Mouse (Mus musculus): ENCODE measurements around the gene Grik3.

Grik3 gene

DNA sequence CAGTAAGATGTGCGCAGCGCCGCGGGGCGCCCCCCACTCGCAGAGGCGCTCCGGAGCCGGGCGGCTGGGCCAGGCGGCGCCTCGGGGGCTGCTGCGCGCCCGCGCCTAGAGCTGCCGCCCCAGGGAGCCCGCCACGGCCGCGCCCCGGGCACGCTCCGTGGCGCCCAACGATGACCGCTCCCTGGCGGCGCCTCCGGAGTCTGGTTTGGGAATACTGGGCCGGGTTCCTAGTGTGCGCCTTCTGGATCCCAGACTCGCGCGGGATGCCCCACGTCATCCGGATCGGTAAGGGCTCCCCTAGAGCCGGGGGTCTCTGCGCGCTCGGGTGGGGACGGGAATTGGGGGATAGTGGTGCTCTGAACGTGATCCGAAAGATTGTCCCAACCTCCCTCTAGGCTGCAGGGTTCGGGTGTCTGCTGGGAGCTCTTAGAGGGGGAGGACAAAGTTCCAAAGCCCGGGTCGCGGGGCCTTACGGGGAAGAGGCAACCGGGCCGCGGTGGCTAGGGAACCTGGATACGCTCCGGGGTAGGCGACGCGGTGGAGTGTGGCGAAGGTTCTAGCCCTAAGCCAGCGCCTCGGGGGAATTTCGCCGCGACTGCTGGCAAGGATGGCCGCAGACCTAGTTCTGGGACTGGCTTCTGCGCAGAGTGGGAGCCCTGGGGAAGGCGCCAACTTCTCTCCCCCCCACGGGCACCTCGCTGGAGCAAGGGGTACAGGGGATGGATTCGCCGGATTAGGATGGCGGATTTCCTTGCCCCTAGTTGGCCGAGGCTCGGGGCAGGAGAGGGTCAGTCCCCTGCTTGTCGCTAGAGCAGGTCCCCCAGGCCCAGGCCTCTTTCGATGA lies at the start of gene Grik3:
Gene Grik3, plus strand, starts transcription at position 40 of the 844 bp plus-strand sequence.
- no peak for DNase-seq (ENCODE audit: low spot score in 2 of 2)

DNA sequence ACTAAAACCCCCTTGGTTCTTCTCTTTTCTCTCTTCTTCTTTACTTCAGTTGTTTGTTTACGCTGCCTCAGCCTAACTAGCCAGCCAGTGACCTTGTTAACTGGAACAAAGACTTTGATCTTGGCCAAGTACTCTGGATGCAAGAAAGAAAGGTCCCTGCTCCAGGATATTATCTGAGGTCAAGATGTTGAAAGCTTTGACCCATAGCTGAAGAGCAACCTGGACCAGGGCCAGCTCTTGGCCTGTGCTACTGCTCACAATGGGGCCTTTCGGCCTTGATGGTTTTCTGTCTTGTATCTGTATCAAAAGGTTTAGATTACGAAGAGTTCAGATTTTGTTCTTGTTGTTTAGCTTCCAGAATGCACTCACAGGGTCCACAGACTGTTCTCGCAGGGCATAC lies 48.7 kb upstream of the Grik3 start:
- DNase-seq (ENCODE audit: low spot score in 2 of 2) = no peak

DNA sequence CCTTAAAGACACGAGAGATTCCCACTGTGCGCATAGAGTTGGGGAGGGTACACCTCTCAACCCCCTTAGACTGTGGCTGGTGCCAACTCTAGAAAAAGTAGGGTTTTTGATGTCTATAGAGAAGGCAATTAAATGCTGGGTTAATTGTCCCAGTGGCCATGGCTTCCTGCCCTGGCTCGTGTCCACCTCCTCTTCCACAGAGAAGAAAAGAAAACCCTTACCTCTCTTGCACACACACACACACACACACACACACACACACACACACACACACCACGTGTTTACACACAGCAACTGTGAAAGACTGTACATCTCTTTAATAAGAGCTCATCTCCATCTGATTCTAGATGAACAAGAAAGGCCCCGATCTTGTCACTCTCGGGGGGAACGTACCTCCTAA lies 46.1 kb upstream of the Grik3 start:
- no peak for DNase-seq (ENCODE audit: low spot score in 2 of 2)

DNA sequence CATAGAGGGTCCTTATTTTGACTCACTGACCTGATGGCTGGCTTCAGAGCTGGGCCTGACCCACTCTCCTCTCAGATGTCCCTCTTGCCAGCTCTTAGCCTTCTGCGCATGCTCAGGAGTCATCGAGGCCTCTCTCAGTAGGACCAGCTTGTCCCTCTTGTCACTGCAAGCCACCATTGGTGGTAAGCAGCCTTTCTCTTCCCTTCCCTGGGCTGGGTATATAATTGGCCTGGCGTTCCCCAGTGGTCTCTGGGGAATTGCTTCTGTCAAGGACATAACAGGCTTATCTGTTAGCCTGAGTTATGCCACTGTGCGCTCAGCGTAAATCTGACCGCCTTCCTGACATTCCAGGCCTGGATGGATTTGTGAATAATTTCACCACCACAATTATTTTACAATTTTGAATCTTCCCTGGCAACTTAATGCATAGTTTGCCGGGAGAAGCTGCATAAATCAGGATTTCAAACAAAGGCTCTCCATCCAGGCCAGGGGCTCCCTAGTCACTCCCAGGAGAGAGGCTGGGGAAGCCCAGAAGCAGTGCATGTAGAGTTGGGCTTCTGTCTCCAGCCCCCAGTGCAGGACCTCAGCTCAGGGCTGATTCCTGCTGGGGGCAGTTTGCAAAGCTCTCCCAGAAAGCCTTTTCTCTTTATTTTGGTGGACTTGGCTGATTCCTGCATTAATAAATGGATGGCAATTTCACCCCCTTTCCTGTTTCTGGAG lies 39.7 kb upstream of the Grik3 start:
- DNase-seq (ENCODE audit: low spot score in 2 of 2) = no peak

DNA sequence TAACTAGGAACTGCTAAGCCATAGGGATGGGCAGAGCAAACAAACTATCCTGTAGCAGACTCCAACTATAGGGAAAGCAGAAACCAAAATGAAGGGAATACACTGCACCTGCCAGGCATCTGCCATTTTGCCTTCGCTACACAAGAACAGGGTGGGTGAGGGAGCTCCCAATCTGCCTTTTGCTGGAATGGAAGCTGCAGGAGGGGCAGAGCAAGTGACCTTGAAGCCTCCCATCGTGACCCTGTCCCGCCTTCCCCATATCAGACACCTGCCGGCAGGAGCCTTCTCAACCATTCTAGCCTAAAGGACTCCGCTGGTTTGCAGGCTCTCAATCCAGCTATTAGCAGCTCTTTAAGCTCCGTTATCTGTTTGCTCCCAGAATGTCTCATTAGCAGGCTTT lies 38.7 kb upstream of the Grik3 start:
- DNase-seq (ENCODE audit: low spot score in 2 of 2) = no peak

DNA sequence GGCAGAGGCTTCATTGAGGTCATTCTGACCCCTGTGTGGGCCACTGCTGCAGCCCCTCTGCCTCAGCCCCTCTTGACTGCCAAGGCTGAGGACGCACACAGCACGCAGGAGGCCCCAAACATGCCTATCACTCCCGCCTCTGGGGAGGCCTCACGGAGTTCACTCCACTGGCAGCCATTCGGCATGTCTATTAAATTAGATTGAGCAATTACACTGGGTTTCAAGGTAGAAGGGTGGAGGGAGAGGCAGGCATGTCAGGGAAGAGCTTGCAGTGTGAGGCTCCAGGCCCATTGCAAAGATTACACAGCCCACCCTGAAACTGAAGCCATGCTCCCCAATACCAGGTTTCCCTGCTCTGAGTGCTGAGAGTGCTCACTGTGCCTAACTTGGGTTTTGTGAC lies 34.0 kb upstream of the Grik3 start:
- no peak for DNase-seq (ENCODE audit: low spot score in 2 of 2)

DNA sequence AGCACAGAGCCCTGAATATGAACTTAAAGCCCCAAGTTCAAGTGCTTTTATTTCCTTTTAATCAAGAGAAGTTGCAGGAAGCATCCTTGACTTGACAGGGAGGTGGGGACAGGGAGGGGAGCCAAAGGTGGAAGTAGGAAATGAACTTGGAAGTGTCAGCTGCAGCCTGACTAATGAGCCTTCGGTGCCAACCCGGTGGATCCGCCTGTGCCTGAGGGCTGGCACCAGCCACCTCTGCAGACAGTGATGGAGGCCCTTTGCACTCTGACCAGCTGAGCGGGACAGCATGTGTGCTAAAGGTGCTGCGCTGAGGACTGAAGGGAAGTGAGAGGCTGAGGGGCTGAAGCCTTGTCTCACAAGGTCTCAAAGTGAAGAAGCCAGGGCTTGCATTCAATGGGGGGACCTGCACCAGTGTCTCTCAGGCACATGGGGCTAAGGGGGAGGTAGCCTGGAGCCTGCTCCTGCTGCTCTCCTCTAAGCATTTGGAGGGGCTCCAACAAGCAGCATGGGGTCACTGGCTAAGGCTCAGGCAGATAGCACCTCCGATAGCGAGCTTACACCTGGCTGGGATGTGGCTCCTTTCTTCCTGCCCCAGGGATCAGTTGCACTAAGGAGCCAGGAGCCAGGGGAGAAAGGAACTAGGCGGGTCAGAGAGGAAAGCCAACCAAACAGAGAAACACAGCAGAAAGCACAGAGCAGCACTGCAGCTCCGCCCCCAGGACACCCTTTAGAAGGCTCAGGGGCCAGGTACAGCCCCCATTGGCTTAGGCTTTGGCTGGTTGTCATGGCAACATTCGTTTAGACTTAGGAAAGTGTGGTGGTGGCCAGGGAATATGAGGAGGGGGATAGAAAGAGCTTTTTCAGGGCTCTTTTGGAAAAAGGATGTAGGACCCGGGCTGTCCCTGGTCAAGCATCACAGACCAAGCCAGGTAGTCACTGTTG lies 33.1 kb upstream of the Grik3 start:
- no peak for DNase-seq (ENCODE audit: low spot score in 2 of 2)

DNA sequence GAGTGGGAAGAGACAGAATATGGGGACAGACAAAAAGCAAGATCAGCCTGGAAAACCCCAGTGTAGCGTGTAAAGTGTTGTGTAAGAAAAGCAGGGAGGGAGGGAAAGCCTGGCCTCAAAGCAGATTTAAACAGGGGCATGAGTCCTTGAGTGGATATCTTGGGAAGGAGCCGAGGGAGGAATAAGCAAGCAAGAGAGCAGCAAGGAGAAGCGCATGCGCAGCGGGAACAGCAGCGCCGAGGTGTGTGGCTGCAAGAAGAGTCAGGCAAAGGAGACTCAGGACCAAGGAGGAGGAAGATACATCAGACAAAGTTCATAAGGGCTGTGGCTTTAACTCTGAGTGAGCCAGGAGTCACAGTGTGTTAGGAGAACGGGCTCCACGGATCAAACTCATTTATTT lies 30.7 kb upstream of the Grik3 start:
- no peak for DNase-seq (ENCODE audit: low spot score in 2 of 2)

DNA sequence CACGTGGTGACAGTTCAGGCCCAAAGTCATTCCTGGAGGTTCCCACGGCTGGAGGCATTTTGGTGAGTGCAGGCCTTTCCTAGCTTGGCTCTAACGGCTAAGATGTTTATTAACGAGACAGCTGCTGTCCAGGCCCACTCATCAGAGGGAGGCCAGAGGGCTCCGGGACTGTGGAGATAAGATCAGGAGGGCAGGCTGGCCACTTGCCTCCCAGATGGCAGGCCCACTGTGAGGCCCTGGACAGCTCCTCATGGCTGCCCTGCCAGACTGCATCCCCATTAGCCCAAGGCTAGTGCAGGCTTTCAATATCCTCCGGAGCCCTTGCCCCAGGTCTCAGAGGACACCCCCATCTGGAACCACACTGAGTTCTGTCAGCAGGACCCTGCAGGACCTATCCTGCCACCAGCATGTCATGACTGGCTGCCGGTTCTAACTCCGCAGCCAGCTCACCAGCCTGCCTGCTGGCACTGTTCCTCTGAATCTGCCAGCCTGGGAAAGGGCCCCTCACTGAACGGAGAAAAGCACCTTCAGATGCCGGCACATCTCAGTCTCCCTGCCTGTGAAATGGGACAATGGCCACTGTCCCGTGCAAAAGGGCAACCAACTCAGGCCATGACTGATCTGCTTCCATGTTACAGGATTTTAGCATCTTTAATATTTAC lies 20.7 kb upstream of the Grik3 start:
- DNase-seq (ENCODE audit: low spot score in 2 of 2) = no peak

DNA sequence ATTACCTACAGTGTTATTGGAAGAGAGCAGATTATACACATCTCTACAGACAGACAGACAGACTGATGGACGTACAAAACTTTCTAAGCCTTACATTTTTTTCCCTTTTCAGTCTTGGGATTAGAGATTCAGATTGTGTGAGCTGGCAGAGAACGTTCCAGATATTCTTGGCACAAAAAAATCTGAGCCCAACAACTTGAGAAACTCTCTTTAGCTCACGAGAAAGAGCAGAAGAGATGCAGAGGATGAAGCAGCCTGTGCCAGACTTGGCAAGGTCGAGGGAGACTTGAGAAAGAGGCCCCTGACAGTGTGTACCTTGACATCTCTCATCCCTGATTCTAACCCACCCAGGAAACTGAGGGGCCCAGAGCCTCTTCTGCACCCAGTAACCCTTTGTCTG lies 15.6 kb upstream of the Grik3 start:
- DNase-seq (ENCODE audit: low spot score in 2 of 2) = no peak

DNA sequence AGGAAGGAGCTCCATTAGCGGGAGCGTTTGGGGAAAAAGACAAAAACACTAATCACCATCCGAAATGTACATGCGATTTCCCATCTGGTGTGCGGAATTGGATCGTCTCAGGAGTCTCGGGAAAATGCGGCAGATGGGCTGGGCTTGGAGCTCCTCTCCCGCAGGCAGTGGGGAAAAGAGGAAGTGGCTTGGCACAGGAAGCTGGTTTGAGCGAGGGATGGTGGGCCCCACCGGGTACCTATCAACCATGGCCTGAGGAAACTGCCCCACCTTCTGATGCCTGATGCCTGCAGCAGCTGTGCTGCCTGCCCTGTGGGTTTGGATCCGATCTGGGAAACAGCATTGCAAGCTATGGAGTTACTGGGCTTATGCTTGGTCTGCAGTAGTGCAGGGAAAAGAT lies 12.4 kb upstream of the Grik3 start:
- no peak for DNase-seq (ENCODE audit: low spot score in 2 of 2)

DNA sequence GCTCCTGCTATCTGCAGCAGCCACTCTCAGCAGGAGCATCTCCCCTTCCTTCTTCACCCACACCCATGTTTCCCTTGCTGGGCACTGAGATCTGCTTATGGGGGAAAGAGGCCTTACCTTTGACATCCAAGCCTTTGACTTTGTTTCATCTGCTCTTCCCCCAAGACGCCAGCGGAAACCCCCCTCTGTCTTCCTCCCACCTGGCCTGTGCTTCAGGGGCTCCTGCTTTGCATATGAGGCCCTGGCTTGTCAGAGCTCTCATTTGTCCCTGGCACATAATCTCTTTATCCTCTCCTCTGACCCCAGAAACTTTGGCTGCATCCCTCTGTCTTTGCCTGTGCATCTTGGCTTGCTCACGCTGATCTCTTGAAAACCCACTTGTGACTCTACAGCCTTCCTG lies 9.2 kb upstream of the Grik3 start:
- DNase-seq (ENCODE audit: low spot score in 2 of 2) = no peak

DNA sequence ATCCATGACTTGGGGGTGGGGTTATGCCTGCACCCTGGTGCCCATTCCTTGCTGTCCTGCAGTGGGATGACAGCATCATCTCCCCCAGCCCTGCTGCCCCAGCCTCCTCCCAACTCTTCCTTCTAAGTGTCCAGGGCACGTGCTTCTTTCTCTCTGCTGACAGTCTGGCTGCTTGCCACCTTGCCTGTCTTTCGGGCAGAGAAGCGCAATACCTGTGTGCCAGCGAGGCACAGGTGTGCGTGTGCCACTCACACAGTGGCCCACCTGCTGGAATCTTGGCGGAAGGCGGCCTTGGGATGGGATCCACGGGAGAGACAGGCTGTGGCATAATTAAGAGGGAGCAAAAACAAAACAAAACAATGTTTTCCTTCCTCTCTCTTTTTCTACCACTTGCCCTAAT lies 6.4 kb upstream of the Grik3 start:
- no peak for DNase-seq (ENCODE audit: low spot score in 2 of 2)

DNA sequence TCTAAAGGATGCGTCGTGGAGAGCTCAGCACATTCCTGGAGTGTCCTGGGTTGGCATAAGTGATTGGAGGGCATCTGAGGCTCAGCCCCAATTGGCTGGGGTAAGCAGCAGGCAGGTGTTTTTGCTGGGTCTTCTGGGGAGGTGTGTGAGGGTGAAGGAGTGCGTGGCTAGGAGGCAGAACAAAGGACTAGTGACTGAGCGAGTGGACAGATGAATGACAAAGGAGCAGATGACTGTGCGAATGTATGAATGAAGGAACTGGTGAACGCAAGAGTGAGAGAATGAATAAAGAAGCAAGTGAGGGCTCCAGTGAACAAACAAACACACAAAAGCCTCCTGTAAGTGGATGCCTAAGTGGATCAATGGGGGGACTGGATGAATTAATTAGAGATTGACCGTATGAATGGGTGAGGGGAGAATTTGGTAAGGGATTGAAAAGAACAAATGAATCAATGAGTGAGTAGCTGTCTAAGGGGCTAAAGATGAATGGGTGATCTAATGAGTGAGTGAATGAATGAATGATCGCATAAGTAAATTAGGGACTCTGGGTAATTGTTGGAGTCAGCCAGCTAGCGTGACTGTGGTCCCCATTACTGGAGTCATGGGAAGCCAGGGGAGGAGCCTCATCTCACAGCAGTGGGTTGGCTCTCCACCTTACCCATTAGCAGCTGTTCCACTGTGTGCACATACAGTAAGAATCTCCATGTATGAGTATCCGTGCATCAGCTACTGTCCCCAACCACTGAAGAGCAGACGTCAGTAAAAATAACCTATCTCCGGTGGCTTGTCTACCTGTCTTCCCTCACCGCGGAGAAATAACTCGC lies 4.9 kb upstream of the Grik3 start:
- no peak for DNase-seq (ENCODE audit: low spot score in 2 of 2)

DNA sequence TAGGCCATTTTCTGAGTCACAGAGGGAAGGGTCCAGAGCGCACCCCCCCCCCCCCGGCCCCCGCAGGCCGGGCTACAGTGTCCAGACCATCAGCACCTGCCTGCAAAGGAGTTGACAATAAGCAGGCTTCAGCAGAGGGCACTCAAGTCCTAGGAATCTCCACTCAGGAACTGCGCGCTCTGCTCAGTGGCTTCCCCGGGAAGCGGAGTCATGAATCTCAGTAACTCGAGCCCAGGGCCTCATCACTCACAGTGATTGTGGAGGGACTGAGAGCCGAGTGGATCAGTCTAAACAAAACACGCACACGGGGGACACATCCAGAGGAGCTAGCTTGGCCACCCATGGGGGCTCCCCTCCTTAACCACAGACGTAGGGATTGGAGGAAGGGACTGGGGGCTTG lies 3.9 kb upstream of the Grik3 start:
- no peak for DNase-seq (ENCODE audit: low spot score in 2 of 2)

DNA sequence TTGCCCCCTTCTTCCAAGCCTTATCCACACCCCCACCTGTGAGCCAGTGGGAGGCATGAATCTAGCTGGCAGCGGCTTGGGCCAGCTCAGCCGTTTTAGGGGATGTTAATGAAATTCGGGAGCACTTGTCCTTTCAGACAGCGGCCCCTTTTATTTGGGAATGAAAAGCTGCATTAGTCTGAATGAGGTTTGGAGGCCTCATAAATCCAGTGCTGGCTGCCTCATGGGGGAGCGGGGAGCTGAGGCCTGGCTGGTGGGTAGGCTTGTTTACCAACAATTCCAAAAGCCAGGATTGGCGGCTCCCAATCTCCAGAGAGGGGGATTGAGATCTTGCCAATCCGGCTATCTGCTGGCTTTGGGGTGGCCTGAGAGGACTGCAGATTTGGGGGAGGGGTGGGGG lies 3.5 kb upstream of the Grik3 start:
- no peak for DNase-seq (ENCODE audit: low spot score in 2 of 2)

DNA sequence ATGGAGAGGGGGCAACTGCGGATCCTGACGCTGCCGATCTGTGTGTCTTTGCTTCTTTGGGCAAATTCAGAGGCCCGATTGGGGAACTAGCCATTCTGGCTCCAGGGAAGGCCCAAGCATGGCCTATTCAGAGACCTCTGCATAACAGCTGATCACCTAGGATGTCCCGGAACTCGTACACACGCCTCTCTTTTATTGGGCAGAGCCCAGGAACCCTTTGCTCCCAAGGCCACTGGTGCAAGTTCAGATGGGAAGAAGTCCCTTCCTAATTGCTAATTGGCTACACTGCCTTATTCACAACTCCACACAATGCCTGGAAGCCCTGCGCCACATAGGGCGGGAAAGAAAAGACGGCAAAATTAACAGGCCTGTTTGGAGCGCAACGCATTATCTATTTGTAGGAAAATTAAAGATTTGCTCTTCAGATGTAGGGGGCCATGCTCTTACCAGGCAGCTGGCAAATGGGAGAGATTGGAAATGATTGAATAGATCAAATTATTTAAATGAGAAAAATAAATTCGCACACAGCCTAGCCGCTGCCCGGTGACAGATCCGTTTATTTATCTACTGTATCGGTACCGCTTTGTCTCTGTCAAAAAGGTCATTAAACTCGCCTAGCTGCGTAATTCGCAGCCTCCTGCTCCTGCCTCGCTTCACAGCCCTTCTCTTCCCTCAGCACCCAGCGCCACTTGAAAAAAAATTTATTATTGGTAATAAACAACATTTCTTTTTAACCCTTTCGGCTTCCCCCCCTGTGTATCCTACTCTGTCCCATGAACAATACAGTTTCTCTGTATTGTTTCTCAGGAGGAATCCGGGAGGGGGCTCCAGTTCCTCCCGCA lies 1.5 kb upstream of the Grik3 start:
- no peak for DNase-seq (ENCODE audit: low spot score in 2 of 2)

DNA sequence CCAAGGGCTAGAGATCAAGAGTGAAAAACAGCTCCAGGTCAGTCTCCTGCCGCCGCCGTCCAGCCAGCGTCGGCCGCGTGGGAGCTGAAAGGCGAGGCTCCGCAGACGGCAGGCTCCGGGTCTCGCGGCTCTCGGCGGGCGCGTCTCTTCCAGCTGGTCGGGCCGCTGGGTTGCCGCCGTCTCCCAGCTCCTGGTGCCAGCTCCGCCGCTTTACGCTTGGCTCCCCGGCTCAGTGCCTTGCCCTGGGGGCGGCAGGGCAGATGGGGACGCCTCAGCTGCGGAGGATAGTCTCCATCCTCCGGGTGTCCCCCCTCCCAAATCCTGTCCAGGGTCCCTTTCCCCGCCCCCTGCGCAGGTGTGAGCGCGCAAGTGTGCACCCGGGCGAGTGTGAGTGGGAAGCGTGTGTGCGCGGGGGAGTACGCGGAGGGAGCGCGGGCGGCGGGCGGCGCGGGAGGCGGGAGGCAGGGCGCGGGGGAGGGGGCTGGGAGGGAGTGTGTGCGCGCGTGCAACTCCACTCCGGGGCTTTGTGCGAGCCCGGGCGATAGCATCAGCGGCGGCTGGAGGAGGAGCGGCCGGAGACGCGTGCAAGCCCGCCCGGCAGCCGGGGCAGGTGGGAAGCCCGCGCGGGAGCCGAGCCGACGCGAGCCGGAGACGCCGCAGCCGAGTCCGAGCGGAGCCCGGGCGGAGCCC lies 454 bp upstream of the Grik3 start:
- no peak for DNase-seq (ENCODE audit: low spot score in 2 of 2)

DNA sequence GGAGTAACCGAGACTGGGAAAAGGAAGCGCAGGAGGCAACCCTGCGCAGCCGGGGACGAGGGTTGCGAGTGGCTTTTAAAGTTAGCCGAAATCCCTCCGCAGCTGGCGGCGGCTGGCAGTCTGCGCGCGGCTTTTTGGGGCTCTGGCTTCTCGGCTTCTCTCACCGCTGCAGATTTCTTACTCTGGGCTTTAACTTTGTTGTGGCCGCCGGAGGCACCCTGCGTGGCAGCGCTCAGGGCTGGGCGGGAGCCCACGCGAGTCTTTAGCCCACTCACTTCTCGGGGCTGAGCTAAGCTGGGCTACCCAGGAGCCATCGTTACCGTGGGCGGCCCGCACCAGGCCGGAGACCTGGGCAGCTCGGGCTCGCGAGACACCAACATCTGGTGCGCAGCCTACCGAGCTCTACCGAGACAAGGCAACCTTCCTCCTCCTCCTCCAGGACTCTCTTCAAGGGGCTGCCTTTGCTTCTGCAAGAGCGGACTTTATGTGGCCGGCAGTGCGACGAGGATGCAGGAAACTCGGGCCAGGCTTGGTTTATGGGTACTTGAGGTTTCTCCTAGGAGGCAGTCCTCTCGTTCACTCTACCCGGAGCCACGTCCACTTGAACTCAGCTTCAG lies 1.1 kb downstream of the Grik3 start:
- DNase-seq (ENCODE audit: low spot score in 2 of 2) = no peak
